Mouse (Mus musculus) liver, postnatal 0 days (tissue): Measurements from ENCODE around the gene Dscam. TPM values are rescaled to one million over a fixed set of nuclear protein-coding genes. Genes with fewer than 3 reads are reported as not detected.

ENCODE experiments used
- ATAC-seq: fragments of 200-750 bp; cut with Nextera tagmentation; 2 replicates; pipeline ENCODE4 v1.8.0; 2017; ENCODE audit warnings: mild to moderate bottlenecking, moderate library complexity
- DNase-seq: peaks from one replicate; pipeline ENCODE4 v3.0.0-alpha.2; 2016
- H3K27ac ChIP-seq: fragments of 300-500 bp; sonication (generic); 2 replicates; pipeline ENCODE4 v1.5.1; 2014; ENCODE audit warnings: antibody characterized with exemption, moderate library complexity, mild to moderate bottlenecking, low read depth
- H3K27me3 ChIP-seq: fragments of 300-500 bp; sonication (generic); 2 replicates; pipeline ENCODE4 v1.6.1; 2014; ENCODE audit warnings: low read length, control low read depth, mixed read lengths; ENCODE audit not compliant: insufficient read depth
- H3K36me3 ChIP-seq: fragments of 300-500 bp; sonication (generic); replicated peaks from 2 replicates; pipeline ENCODE4 v1.6.1; 2014; ENCODE audit warnings: mild to moderate bottlenecking, control low read depth, low read length, moderate library complexity, mixed read lengths; ENCODE audit not compliant: insufficient read depth
- H3K4me1 ChIP-seq: fragments of 300-500 bp; sonication (generic); 2 replicates; pipeline ENCODE4 v1.6.1; 2014; ENCODE audit warnings: antibody characterized with exemption, mild to moderate bottlenecking, control low read depth; ENCODE audit not compliant: insufficient read depth
- H3K4me2 ChIP-seq: fragments of 300-500 bp; sonication (generic); 2 replicates; pipeline ENCODE4 v1.6.1; 2014; ENCODE audit warnings: low read depth, mild to moderate bottlenecking, low read length, moderate library complexity, mixed read lengths
- H3K4me3 ChIP-seq: fragments of 300-500 bp; sonication (generic); 2 replicates; pipeline ENCODE4 v1.5.1; 2014; ENCODE audit warnings: low read depth, low read length
- H3K9ac ChIP-seq: fragments of 300-500 bp; sonication (generic); replicated peaks from 2 replicates; pipeline ENCODE4 v1.6.1; 2014; ENCODE audit warnings: mild to moderate bottlenecking, moderate library complexity
- H3K9me3 ChIP-seq: fragments of 300-500 bp; sonication (generic); 2 replicates; pipeline ENCODE4 v1.6.1; 2016; ENCODE audit warnings: mild to moderate bottlenecking, control low read depth, low read length, mixed read lengths
- CTCF ChIP-seq: sonication (generic); IDR thresholded peaks from 2 replicates; pipeline ENCODE4 v1.5.1; 2016; ENCODE audit warnings: antibody characterized with exemption, low read depth
- EP300 ChIP-seq: IDR thresholded peaks from 2 replicates; pipeline ENCODE4 v1.6.1; 2016; ENCODE audit warnings: antibody characterized with exemption, low read depth, mild to moderate bottlenecking
- WGBS: fragments of 180-500 bp; shearing (Covaris S2); extraction: QIAGEN DNeasy Blood & Tissue Kit; methylation state at CpG from one replicate; pipeline ENCODE4 v1.1.7; 2014; ENCODE audit not compliant: insufficient replicate concordance; 5-methylcytosine and 5-hydroxymethylcytosine counted together
- polyA plus RNA-seq: library from polyadenylated mRNA; unstranded; fragments of >200 nt; fragmentation: Nextera tagmentation; extraction: Ambion mirVana; gene quantifications from 2 replicates; pipeline ENCODE4 v1.2.1, GENCODE M21; 2015

The Dscam gene
- polyA plus RNA-seq, 1 experiment from 2014 or later, result not detected

GRCm38 (mm10) chr16:96689419-96689818, 481.1 kb downstream of the Dscam start:
- Histone ChIP-seq H3K9ac (no peak overlapping the region), H3K27ac (no peak overlapping the region), H3K4me2 (no peak overlapping the region), H3K27me3 (no peaks in the 10 kb centered on the region), H3K36me3 (no peaks in the 10 kb centered on the region), H3K4me1 (no peaks in the 10 kb centered on the region), H3K9me3 (no peaks in the 10 kb centered on the region), H3K4me3 (no peak overlapping the region)
- no peak for DNase-seq
- no peak for ATAC-seq
- WGBS, result 20% methylated on average over 1 of the region's 1 CpGs
- no peak for TF ChIP-seq EP300
- TF ChIP-seq CTCF, result no peak

GRCm38 (mm10) chr16:96685065-96685464, 485.5 kb downstream of the Dscam start:
- H3K4me2 ChIP-seq, result no peak overlapping the region
- H3K27ac ChIP-seq, result no peak overlapping the region
- no peak overlapping the region for H3K9ac ChIP-seq
- H3K9me3 ChIP-seq, result no peaks in the 10 kb centered on the region
- ATAC-seq, result no peak
- DNase-seq, result no peak
- H3K4me3 ChIP-seq, result no peak overlapping the region
- TF ChIP-seq EP300 (no peak), CTCF (no peak)
- no peaks in the 10 kb centered on the region for H3K36me3 ChIP-seq
- H3K4me1 ChIP-seq, result no peaks in the 10 kb centered on the region
- WGBS, result 80% methylated on average over 14 of the region's 14 CpGs
- H3K27me3 ChIP-seq, result no peaks in the 10 kb centered on the region

GRCm38 (mm10) chr16:96684581-96684980, 486.0 kb downstream of the Dscam start:
- TF ChIP-seq CTCF (peak; percentile 76), EP300 (no peak)
- H3K27me3 ChIP-seq, result no peaks in the 10 kb centered on the region
- no peak overlapping the region for H3K4me3 ChIP-seq
- ATAC-seq, result no peak
- WGBS, result 18% methylated on average over 4 of the region's 4 CpGs
- peak; percentile 39 for DNase-seq
- no peak overlapping the region for H3K4me2 ChIP-seq
- no peak overlapping the region for H3K27ac ChIP-seq
- no peaks in the 10 kb centered on the region for H3K9me3 ChIP-seq
- no peak overlapping the region for H3K9ac ChIP-seq
- no peaks in the 10 kb centered on the region for H3K4me1 ChIP-seq
- H3K36me3 ChIP-seq, result no peaks in the 10 kb centered on the region

GRCm38 (mm10) chr16:96682289-96682972, 488.1 kb downstream of the Dscam start:
- no peak overlapping the region for H3K27ac ChIP-seq

GRCm38 (mm10) chr16:96679981-96680380, 490.6 kb downstream of the Dscam start:
- no peak overlapping the region for H3K4me2 ChIP-seq
- TF ChIP-seq CTCF (no peak), EP300 (no peak)
- no peaks in the 10 kb centered on the region for H3K4me1 ChIP-seq
- H3K27me3 ChIP-seq, result no peaks in the 10 kb centered on the region
- H3K9ac ChIP-seq, result no peak overlapping the region
- no peaks in the 10 kb centered on the region for H3K36me3 ChIP-seq
- whole genome bisulfite sequencing, result 77% methylated on average over 8 of the region's 8 CpGs
- DNase-seq (no peak), ATAC-seq (no peak)
- no peak overlapping the region for H3K27ac ChIP-seq
- H3K9me3 ChIP-seq, result no peaks in the 10 kb centered on the region
- no peak overlapping the region for H3K4me3 ChIP-seq

More at GRCm38 (mm10) chr16:96682289-96682972, 488.1 kb downstream of the Dscam start:
- Histone ChIP-seq H3K36me3 (no peaks in the 10 kb centered on the region), H3K4me1 (no peaks in the 10 kb centered on the region), H3K9ac (no peak overlapping the region), H3K9me3 (no peaks in the 10 kb centered on the region), H3K27me3 (no peaks in the 10 kb centered on the region), H3K4me3 (no peak overlapping the region), H3K4me2 (no peak overlapping the region)
- TF ChIP-seq EP300 (no peak), CTCF (no peak)
- DNase-seq, result no peak
- ATAC-seq, result no peak
- WGBS, result 41% methylated on average over 5 of the region's 5 CpGs

GRCm38 (mm10) chr16:96677471-96677870, 493.1 kb downstream of the Dscam start:
- no peak for DNase-seq
- 39% methylated on average over 2 of the region's 2 CpGs for WGBS

More at GRCm38 (mm10) chr16:96677471-96677870, 493.1 kb downstream of the Dscam start:
- ATAC-seq, result no peak
- Histone ChIP-seq H3K4me1 (no peaks in the 10 kb centered on the region), H3K27me3 (no peaks in the 10 kb centered on the region), H3K27ac (0 out of 2 replicates have a peak overlapping the region, but pooled peaks have one; percentile 39), H3K9me3 (no peaks in the 10 kb centered on the region), H3K36me3 (no peaks in the 10 kb centered on the region), H3K9ac (no peak overlapping the region), H3K4me3 (no peak overlapping the region), H3K4me2 (no peak overlapping the region)
- no peak for TF ChIP-seq EP300
- no peak for TF ChIP-seq CTCF
